Mouse (Mus musculus): ENCODE data around the gene Gm49711. TPM values are rescaled to one million over a fixed set of nuclear protein-coding genes. Genes with fewer than 3 reads are reported as not detected.
A peak's percentile ranks its signal among the peaks of the same experiment; 100 is the strongest.
"Not testable (repeated sequence)": the region's sequence is repeated elsewhere in the genome, so short reads cannot be mapped to it uniquely, and the experiment has no call there.

Gene Gm49711
- polyA plus RNA-seq, 1 experiment from 2014 or later = 0.63 TPM

- Histone ChIP-seq H3K9ac (no peak overlapping the region), H3K27ac (no peak overlapping the region), H3K4me3 (no peak overlapping the region), H3K27me3 (no peaks in the 10 kb centered on the region), H3K9me3 (no peaks in the 10 kb centered on the region), H3K4me1 (no peaks in the 10 kb centered on the region), H3K4me2 (no peak overlapping the region), H3K36me3 (no peaks in the 10 kb centered on the region)
- no peak for ATAC-seq (ENCODE audit: insufficient number of reproducible peaks, insufficient read depth, low FRiP score, low TSS enrichment, low read depth)
- WGBS = 78% methylated on average over 8 of the region's 8 CpGs
Observed at GRCm38 (mm10) chr16:92203599-92203998, 145.5 kb downstream of the Gm49711 start.

GRCm38 (mm10) chr16:92209291-92209781 lies 151.2 kb downstream of the Gm49711 start:
- no peaks in the 10 kb centered on the region for H3K27me3 ChIP-seq
- no peak overlapping the region for H3K9ac ChIP-seq
- WGBS = 60% methylated on average over 5 of the region's 5 CpGs
- peaks cover 6% of the 10 kb centered on the region for H3K4me1 ChIP-seq
- H3K4me2 ChIP-seq = no peak overlapping the region
- H3K4me3 ChIP-seq = no peak overlapping the region
- H3K36me3 ChIP-seq = no peaks in the 10 kb centered on the region
- no peak for ATAC-seq (ENCODE audit: insufficient number of reproducible peaks, insufficient read depth, low FRiP score, low TSS enrichment, low read depth)
- peak overlapping the region; percentile 13; the same call in 1 of the 2 replicates for H3K27ac ChIP-seq
- H3K9me3 ChIP-seq = no peaks in the 10 kb centered on the region

- 80% methylated on average over 5 of the region's 5 CpGs for WGBS
- H3K4me1 ChIP-seq, H3K9me3 ChIP-seq: not testable (repeated sequence)
Observed at GRCm38 (mm10) chr16:92210316-92210715, 152.2 kb downstream of the Gm49711 start.

DNA sequence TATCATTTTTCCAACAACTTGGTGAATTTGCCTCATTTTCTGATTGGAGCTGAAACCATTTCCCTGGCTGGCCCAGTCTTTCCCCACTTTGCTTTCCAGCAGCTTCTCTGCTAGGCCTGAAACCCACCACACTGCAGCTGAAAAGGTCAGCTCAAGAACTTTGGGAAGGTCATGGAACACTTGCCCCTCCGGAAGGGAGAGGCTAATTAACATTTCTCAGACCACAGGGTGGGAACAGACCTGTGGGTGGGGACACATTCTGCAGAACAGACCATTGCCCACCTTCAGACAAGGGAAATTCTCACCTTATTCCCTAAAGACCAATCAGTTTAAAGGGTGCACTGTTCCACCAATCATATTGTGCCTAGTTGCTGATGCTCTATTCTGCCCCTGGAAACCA lies 155.8 kb downstream of the Gm49711 start:
- not testable (repeated sequence) for H3K27ac ChIP-seq; H3K9me3 ChIP-seq; H3K4me2 ChIP-seq; H3K27me3 ChIP-seq; H3K9ac ChIP-seq; H3K36me3 ChIP-seq; H3K4me3 ChIP-seq; ATAC-seq (ENCODE audit: insufficient number of reproducible peaks, insufficient read depth, low FRiP score, low TSS enrichment, low read depth)
- peaks cover 16% of the 10 kb centered on the region for H3K4me1 ChIP-seq
- WGBS = 52% methylated on average over 1 of the region's 1 CpGs

More at GRCm38 (mm10) chr16:92210316-92210715, 152.2 kb downstream of the Gm49711 start:
- not testable (repeated sequence) for H3K4me3 ChIP-seq; H3K36me3 ChIP-seq; H3K4me2 ChIP-seq; H3K27ac ChIP-seq; H3K27me3 ChIP-seq; H3K9ac ChIP-seq; ATAC-seq (ENCODE audit: insufficient number of reproducible peaks, insufficient read depth, low FRiP score, low TSS enrichment, low read depth)

- H3K4me3 ChIP-seq = no peak overlapping the region
- H3K4me2 ChIP-seq = no peak overlapping the region
- no peaks in the 10 kb centered on the region for H3K36me3 ChIP-seq
- peaks cover 12% of the 10 kb centered on the region for H3K4me1 ChIP-seq
- ATAC-seq (ENCODE audit: insufficient number of reproducible peaks, insufficient read depth, low FRiP score, low TSS enrichment, low read depth) = no peak
- no peaks in the 10 kb centered on the region for H3K9me3 ChIP-seq
- whole genome bisulfite sequencing = 31% methylated on average over 8 of the region's 8 CpGs
- H3K9ac ChIP-seq = no peak overlapping the region
- no peak overlapping the region for H3K27ac ChIP-seq
- 0 out of 2 replicates have a peak, but pooled peaks cover 3% of the 10 kb centered on the region for H3K27me3 ChIP-seq
Observed at GRCm38 (mm10) chr16:92215599-92216390, 157.7 kb downstream of the Gm49711 start.

- Histone ChIP-seq H3K9me3 (no peaks in the 10 kb centered on the region; the same call in 1 of the 2 replicates), H3K27me3 (0 out of 2 replicates have a peak, but pooled peaks cover 3% of the 10 kb centered on the region), H3K9ac (no peak overlapping the region), H3K36me3 (no peaks in the 10 kb centered on the region), H3K4me1 (peaks cover 7% of the 10 kb centered on the region), H3K27ac (no peak overlapping the region), H3K4me2 (no peak overlapping the region), H3K4me3 (no peak overlapping the region)
- WGBS = 90% methylated on average over 11 of the region's 11 CpGs
- no peak for ATAC-seq (ENCODE audit: insufficient number of reproducible peaks, insufficient read depth, low FRiP score, low TSS enrichment, low read depth)
Observed at GRCm38 (mm10) chr16:92220754-92221153, 162.6 kb downstream of the Gm49711 start.

- no peaks in the 10 kb centered on the region for H3K27me3 ChIP-seq
- peaks cover 15% of the 10 kb centered on the region for H3K4me1 ChIP-seq
- WGBS = 77% methylated on average over 7 of the region's 7 CpGs
- H3K4me2 ChIP-seq = no peak overlapping the region
- no peaks in the 10 kb centered on the region for H3K9me3 ChIP-seq
- ATAC-seq (ENCODE audit: insufficient number of reproducible peaks, insufficient read depth, low FRiP score, low TSS enrichment, low read depth) = no peak
- no peak overlapping the region for H3K4me3 ChIP-seq
- H3K36me3 ChIP-seq = no peaks in the 10 kb centered on the region
- H3K9ac ChIP-seq = no peak overlapping the region
- no peak overlapping the region for H3K27ac ChIP-seq
Observed at GRCm38 (mm10) chr16:92228332-92228919, 170.3 kb downstream of the Gm49711 start.

- ATAC-seq (ENCODE audit: insufficient number of reproducible peaks, insufficient read depth, low FRiP score, low TSS enrichment, low read depth) = peak; percentile 67
Observed at GRCm38 (mm10) chr16:92230476-92230931, 172.4 kb downstream of the Gm49711 start.

GRCm38 (mm10) chr16:92234530-92234929 lies 176.4 kb downstream of the Gm49711 start:
- Histone ChIP-seq H3K27me3 (no peaks in the 10 kb centered on the region), H3K4me1 (peaks cover 15% of the 10 kb centered on the region), H3K9me3 (no peaks in the 10 kb centered on the region), H3K36me3 (no peaks in the 10 kb centered on the region), H3K4me3 (no peak overlapping the region), H3K27ac (no peak overlapping the region), H3K9ac (no peak overlapping the region), H3K4me2 (no peak overlapping the region)
- WGBS = 42% methylated on average over 5 of the region's 5 CpGs
- ATAC-seq (ENCODE audit: insufficient number of reproducible peaks, insufficient read depth, low FRiP score, low TSS enrichment, low read depth) = no peak

More at GRCm38 (mm10) chr16:92230476-92230931, 172.4 kb downstream of the Gm49711 start:
- no peak overlapping the region for H3K9ac ChIP-seq
- no peaks in the 10 kb centered on the region for H3K27me3 ChIP-seq
- H3K4me3 ChIP-seq = no peak overlapping the region
- H3K4me2 ChIP-seq = no peak overlapping the region
- H3K9me3 ChIP-seq = no peaks in the 10 kb centered on the region
- peak overlapping the region; percentile 48; the same call in 1 of the 2 replicates for H3K27ac ChIP-seq
- peaks cover 15% of the 10 kb centered on the region for H3K4me1 ChIP-seq
- WGBS = 27% methylated on average over 6 of the region's 6 CpGs
- H3K36me3 ChIP-seq = no peaks in the 10 kb centered on the region

GRCm38 (mm10) chr16:92235222-92235621 lies 177.1 kb downstream of the Gm49711 start:
- Histone ChIP-seq H3K4me3 (no peak overlapping the region), H3K4me2 (no peak overlapping the region), H3K36me3 (no peaks in the 10 kb centered on the region), H3K9me3 (no peaks in the 10 kb centered on the region), H3K27me3 (peaks cover 3% of the 10 kb centered on the region; the same call in 1 of the 2 replicates), H3K9ac (no peak overlapping the region), H3K27ac (no peak overlapping the region), H3K4me1 (peaks cover 13% of the 10 kb centered on the region)
- WGBS = 55% methylated on average over 9 of the region's 9 CpGs
- ATAC-seq (ENCODE audit: insufficient number of reproducible peaks, insufficient read depth, low FRiP score, low TSS enrichment, low read depth) = no peak
